Mouse (Mus musculus) intestine, embryonic 14.5 days (tissue): Measurements from ENCODE around the gene Gchfr. TPM values are rescaled to one million over a fixed set of nuclear protein-coding genes. Genes with fewer than 3 reads are reported as not detected.

Experiments
- polyA plus RNA-seq: library from polyadenylated mRNA; unstranded; fragments of >200 nt; fragmentation: Nextera tagmentation; extraction: Ambion mirVana; gene quantifications from 2 replicates; pipeline ENCODE4 v1.2.1, GENCODE M21; 2014

Gchfr gene
- polyA plus RNA-seq, 1 experiment from 2014 or later = 12.0 TPM

Other genes with a start within 250 kb of the Gchfr start
- 32.2 and 32.7 TPM in 2 replicates for gene Chst14, start 241.3 kb upstream of the Gchfr start, polyA plus RNA-seq
- gene Ccdc32, start 138.4 kb upstream of the Gchfr start, polyA plus RNA-seq = 20.9 and 21.0 TPM in 2 replicates
- gene Rpusd2, start 133.0 kb upstream of the Gchfr start, polyA plus RNA-seq = 4.7 and 4.8 TPM in 2 replicates
- 40.5 and 46.5 TPM in 2 replicates for gene Knl1, start 120.7 kb upstream of the Gchfr start, polyA plus RNA-seq
- 50.2 and 58.2 TPM in 2 replicates for gene Rad51, start 55.0 kb upstream of the Gchfr start, polyA plus RNA-seq
- 33.6 and 38.9 TPM in 2 replicates for gene Rmdn3, start 10.7 kb upstream of the Gchfr start, polyA plus RNA-seq
- 0.13 and 0.30 TPM in 2 replicates for gene Gm14137, start 6.7 kb downstream of the Gchfr start, polyA plus RNA-seq
- gene Zfyve19, start 40.8 kb downstream of the Gchfr start, polyA plus RNA-seq = 44.2 and 63.2 TPM in 2 replicates
- gene Dnajc17, start 41.0 kb downstream of the Gchfr start, polyA plus RNA-seq = 17.8 and 20.5 TPM in 2 replicates
- 3.0 and 3.9 TPM in 2 replicates for gene Ppp1r14d, start 62.1 kb downstream of the Gchfr start, polyA plus RNA-seq
- gene Spint1, start 69.6 kb downstream of the Gchfr start, polyA plus RNA-seq = 71.3 and 81.9 TPM in 2 replicates
- 0.98 and 2.3 TPM in 2 replicates for gene Rhov, start 103.5 kb downstream of the Gchfr start, polyA plus RNA-seq
- 14.1 and 14.8 TPM in 2 replicates for gene Vps18, start 121.0 kb downstream of the Gchfr start, polyA plus RNA-seq
- 6.9 and 7.1 TPM in 2 replicates for gene Dll4, start 158.0 kb downstream of the Gchfr start, polyA plus RNA-seq
- 1.6 and 1.7 TPM in 2 replicates for gene Chac1, start 183.5 kb downstream of the Gchfr start, polyA plus RNA-seq